Mouse (Mus musculus) hematopoietic multipotent progenitor cell, adult 10-12 weeks (in vitro differentiated cells): Measurements from ENCODE around the gene Rbm26. TPM values are rescaled to one million over a fixed set of nuclear protein-coding genes. Genes with fewer than 3 reads are reported as not detected.

Source experiments
- polyA plus RNA-seq: library from polyadenylated mRNA; stranded (reverse); fragments of >175 nt; gene quantifications from 2 replicates; pipeline ENCODE4 v1.2.3, GENCODE M21; 2012; ENCODE audit warnings: low replicate concordance

The Rbm26 gene
- polyA plus RNA-seq, result 12.6 and 14.5 TPM in 2 replicates

DNA sequence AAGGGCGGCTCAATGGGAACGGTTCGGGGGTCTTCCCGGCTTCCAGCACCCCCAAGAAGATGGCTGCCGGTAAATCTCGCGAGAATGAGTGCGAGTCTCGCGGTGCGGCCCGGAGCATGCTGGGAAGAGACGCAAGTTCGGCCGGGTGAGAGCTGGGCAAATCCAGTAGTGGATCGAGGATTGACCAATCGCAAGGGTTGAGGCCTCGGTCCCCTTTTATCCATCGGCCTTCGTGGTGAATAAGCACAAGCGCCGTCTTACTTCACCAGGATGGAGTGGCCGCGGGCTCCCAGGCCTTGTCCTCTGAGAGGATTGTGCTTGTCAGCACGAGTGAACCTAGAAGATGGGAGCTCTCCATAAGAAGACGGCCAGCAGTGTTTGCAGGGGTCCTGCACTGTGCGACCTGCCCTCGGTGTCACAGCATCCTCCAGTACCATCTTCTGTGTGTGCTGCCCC is at the start of gene Rbm26:
Rbm26 (minus strand) TSS at position 90 of the 456 bp plus-strand sequence.

Other genes starting within 250 kb of the Rbm26 start
- 9.5 and 16.4 TPM in 2 replicates for gene Ndfip2, start 81.2 kb upstream of the Rbm26 start, polyA plus RNA-seq